Mouse (Mus musculus) testis, adult 10 weeks (tissue): ENCODE measurements around the gene Scg3. TPM values are rescaled to one million over a fixed set of nuclear protein-coding genes. Genes with fewer than 3 reads are reported as not detected.

Experiments
- polyA plus RNA-seq: library from polyadenylated mRNA; stranded (reverse); fragments of 350-450 nt; fragmentation: Illumina TruSeq; extraction: RNeasy Lipid Tissue Mini Kit (QIAGEN cat#74804); gene quantifications from one replicate; pipeline ENCODE4 v1.2.3, GENCODE M21; 2014; ENCODE audit warnings: low read depth, low replicate concordance

Scg3 gene
- polyA plus RNA-seq = 1.7 TPM

GRCm38 (mm10) chr9:75683426-75684191 is at the start of gene Scg3:
Scg3 (minus strand) TSS chr9:75684056.

GRCm38 (mm10) chr9:75625556-75626307 is 58.1 kb downstream of the Scg3 start, which contains the start of gene Lysmd2:
Lysmd2 (plus strand) TSS chr9:75625741.

GRCm38 (mm10) chr9:75610571-75611493 is 73.0 kb downstream of the Scg3 start, which contains the start of gene Tmod2:
Tmod2 (minus strand) TSS chr9:75611325.

Other genes starting within 250 kb of the Scg3 start
- 50.3 TPM for gene Leo1, start 242.5 kb downstream of the Scg3 start, polyA plus RNA-seq
- 26.0 TPM for gene Tmod3, start 124.4 kb downstream of the Scg3 start, polyA plus RNA-seq
- gene Tmod2, start 72.7 kb downstream of the Scg3 start, polyA plus RNA-seq = 77.4 TPM
- gene Lysmd2, start 58.3 kb downstream of the Scg3 start, polyA plus RNA-seq = 3.0 TPM
- gene Bmp5, start 91.3 kb upstream of the Scg3 start, polyA plus RNA-seq = 1.7 TPM